Mouse (Mus musculus): ENCODE results near the gene Nhsl1. TPM values are rescaled to one million over a fixed set of nuclear protein-coding genes. Genes with fewer than 3 reads are reported as not detected.
"Not testable (repeated sequence)": the region's sequence is repeated elsewhere in the genome, so short reads cannot be mapped to it uniquely, and the experiment has no call there.

Gene Nhsl1
- polyA plus RNA-seq, 1 experiment from 2014 or later = 16.6 TPM

- Histone ChIP-seq H3K9ac (replicated peaks) (no peak overlapping the region), H3K9me3 (no peaks in the 10 kb centered on the region), H3K27ac (replicated peaks) (peak overlapping the region; percentile 38), H3K27me3 (no peaks in the 10 kb centered on the region), H3K36me3 (peaks cover 21% of the 10 kb centered on the region), H3K4me3 (no peak overlapping the region), H3K4me2 (replicated peaks) (no peak overlapping the region), H3K4me1 (peaks cover 54% of the 10 kb centered on the region)
- no peak for ATAC-seq (replicated peaks)
- 42% methylated on average over 5 of the region's 5 CpGs for WGBS
These were observed 209.7 kb downstream of the Nhsl1 start for GRCm38 (mm10) chr10:18528475-18528874.

GRCm38 (mm10) chr10:18529177-18529576 lies 210.4 kb downstream of the Nhsl1 start:
- Histone ChIP-seq H3K4me2 (replicated peaks) (no peak overlapping the region), H3K9me3 (no peaks in the 10 kb centered on the region), H3K27ac (replicated peaks) (no peak overlapping the region), H3K4me3 (no peak overlapping the region), H3K36me3 (peaks cover 15% of the 10 kb centered on the region), H3K9ac (replicated peaks) (no peak overlapping the region), H3K27me3 (no peaks in the 10 kb centered on the region), H3K4me1 (peaks cover 54% of the 10 kb centered on the region)
- ATAC-seq (replicated peaks) = no peak
- WGBS = 79% methylated on average over 4 of the region's 4 CpGs

- Histone ChIP-seq H3K9me3 (no peaks in the 10 kb centered on the region), H3K36me3 (peaks cover 12% of the 10 kb centered on the region), H3K9ac (replicated peaks) (no peak overlapping the region), H3K4me3 (no peak overlapping the region), H3K4me1 (peaks cover 52% of the 10 kb centered on the region), H3K4me2 (replicated peaks) (no peak overlapping the region), H3K27ac (replicated peaks) (peak overlapping the region; percentile 60; the same call in 1 of the 2 replicates), H3K27me3 (no peaks in the 10 kb centered on the region)
- WGBS = 55% methylated on average over 4 of the region's 4 CpGs
- no peak; the same call in 1 of the 2 replicates for ATAC-seq (replicated peaks)
These were observed 211.4 kb downstream of the Nhsl1 start for GRCm38 (mm10) chr10:18530161-18530560.

- 72% methylated on average over 8 of the region's 8 CpGs for WGBS
These were observed 213.5 kb downstream of the Nhsl1 start for GRCm38 (mm10) chr10:18532293-18532692.

GRCm38 (mm10) chr10:18536889-18537288 lies 218.1 kb downstream of the Nhsl1 start:
- Histone ChIP-seq H3K9me3 (no peaks in the 10 kb centered on the region), H3K4me2 (replicated peaks) (no peak overlapping the region), H3K36me3 (peaks cover 7% of the 10 kb centered on the region; the same call in 1 of the 2 replicates), H3K9ac (replicated peaks) (no peak overlapping the region), H3K4me3 (no peak overlapping the region), H3K27me3 (no peaks in the 10 kb centered on the region), H3K4me1 (peaks cover 4% of the 10 kb centered on the region; the same call in 1 of the 2 replicates), H3K27ac (replicated peaks) (no peak overlapping the region)
- ATAC-seq (replicated peaks) = no peak
- 91% methylated on average over 2 of the region's 2 CpGs for WGBS

More at GRCm38 (mm10) chr10:18532293-18532692, 213.5 kb downstream of the Nhsl1 start:
- H3K27me3 ChIP-seq = no peaks in the 10 kb centered on the region
- no peak for ATAC-seq (replicated peaks)
- no peak overlapping the region for H3K27ac ChIP-seq (replicated peaks)
- H3K4me1 ChIP-seq = peaks cover 31% of the 10 kb centered on the region
- no peaks in the 10 kb centered on the region for H3K9me3 ChIP-seq
- H3K36me3 ChIP-seq = peaks cover 15% of the 10 kb centered on the region
- no peak overlapping the region for H3K4me2 ChIP-seq (replicated peaks)
- H3K9ac ChIP-seq (replicated peaks) = no peak overlapping the region
- no peak overlapping the region for H3K4me3 ChIP-seq

GRCm38 (mm10) chr10:18545309-18545708 lies 226.5 kb downstream of the Nhsl1 start:
- H3K9ac ChIP-seq (replicated peaks) = peak overlapping the region; percentile 74
- peaks cover 16% of the 10 kb centered on the region for H3K4me1 ChIP-seq
- ATAC-seq (replicated peaks) = peak; percentile 7; the same call in 1 of the 2 replicates
- H3K9me3 ChIP-seq = no peaks in the 10 kb centered on the region
- H3K36me3 ChIP-seq = no peaks in the 10 kb centered on the region
- no peaks in the 10 kb centered on the region for H3K27me3 ChIP-seq
- H3K4me3 ChIP-seq = peak overlapping the region; percentile 58
- peak overlapping the region; percentile 94 for H3K4me2 ChIP-seq (replicated peaks)
- WGBS = 7% methylated on average over 13 of the region's 13 CpGs
- H3K27ac ChIP-seq (replicated peaks) = no peak overlapping the region

- Histone ChIP-seq H3K4me1 (peaks cover 16% of the 10 kb centered on the region), H3K27ac (replicated peaks) (0 out of 2 replicates have a peak within 1 kb of the TSS, but pooled peaks have one; percentile 8), H3K27me3 (no peaks in the 10 kb centered on the region), H3K9me3 (no peaks in the 10 kb centered on the region), H3K4me3 (peak within 1 kb of the TSS; percentile 58), H3K4me2 (replicated peaks) (peak within 1 kb of the TSS; percentile 94), H3K9ac (replicated peaks) (peak within 1 kb of the TSS; percentile 74), H3K36me3 (no peaks in the 10 kb centered on the region)
- ATAC-seq (replicated peaks) = peak; percentile 81
- WGBS = under 1% methylated on average over 22 of the region's 22 CpGs
These were observed 227.0 kb downstream of the Nhsl1 start, which contains the start of gene Hebp2 for GRCm38 (mm10) chr10:18545813-18546235. Gene Hebp2, minus strand, starts transcription at chr10:18546076.

GRCm38 (mm10) chr10:18547381-18547780 lies 228.6 kb downstream of the Nhsl1 start:
- Histone ChIP-seq H3K4me1 (peaks cover 16% of the 10 kb centered on the region), H3K4me2 (replicated peaks) (no peak overlapping the region), H3K9ac (replicated peaks) (no peak overlapping the region), H3K9me3 (no peaks in the 10 kb centered on the region), H3K27ac (replicated peaks) (no peak overlapping the region), H3K36me3 (no peaks in the 10 kb centered on the region), H3K4me3 (no peak overlapping the region), H3K27me3 (no peaks in the 10 kb centered on the region)
- ATAC-seq (replicated peaks) = no peak
- WGBS = 82% methylated on average over 4 of the region's 4 CpGs

- Histone ChIP-seq H3K27me3 (no peaks in the 10 kb centered on the region), H3K36me3 (no peaks in the 10 kb centered on the region), H3K27ac (replicated peaks) (no peak overlapping the region), H3K4me2 (replicated peaks) (peak overlapping the region; percentile 73), H3K4me1 (peaks cover 16% of the 10 kb centered on the region), H3K4me3 (peak overlapping the region; percentile 45), H3K9ac (replicated peaks) (peak overlapping the region; percentile 43), H3K9me3 (no peaks in the 10 kb centered on the region)
- WGBS = 3% methylated on average over 35 of the region's 35 CpGs
- ATAC-seq (replicated peaks) = peak; percentile 72
These were observed 230.8 kb downstream of the Nhsl1 start for GRCm38 (mm10) chr10:18549321-18550216.

GRCm38 (mm10) chr10:18559076-18559475 lies 240.3 kb downstream of the Nhsl1 start:
- H3K27ac ChIP-seq (replicated peaks); H3K4me2 ChIP-seq (replicated peaks); H3K36me3 ChIP-seq; H3K4me1 ChIP-seq; ATAC-seq (replicated peaks); H3K9ac ChIP-seq (replicated peaks); H3K27me3 ChIP-seq; H3K9me3 ChIP-seq; H3K4me3 ChIP-seq: not testable (repeated sequence)
- 83% methylated on average over 9 of the region's 9 CpGs for WGBS

GRCm38 (mm10) chr10:18561445-18561844 lies 242.7 kb downstream of the Nhsl1 start:
- ATAC-seq (replicated peaks) = no peak
- Histone ChIP-seq H3K36me3 (no peaks in the 10 kb centered on the region), H3K27ac (replicated peaks) (no peak overlapping the region), H3K27me3 (no peaks in the 10 kb centered on the region), H3K4me1 (no peaks in the 10 kb centered on the region), H3K9ac (replicated peaks) (no peak overlapping the region), H3K4me2 (replicated peaks) (no peak overlapping the region), H3K9me3 (no peaks in the 10 kb centered on the region), H3K4me3 (no peak overlapping the region)
- 52% methylated on average over 5 of the region's 5 CpGs for WGBS

GRCm38 (mm10) chr10:18562940-18563339 lies 244.2 kb downstream of the Nhsl1 start:
- no peaks in the 10 kb centered on the region for H3K4me1 ChIP-seq
- H3K4me2 ChIP-seq (replicated peaks) = no peak overlapping the region
- H3K36me3 ChIP-seq = no peaks in the 10 kb centered on the region
- no peak overlapping the region for H3K9ac ChIP-seq (replicated peaks)
- no peak for ATAC-seq (replicated peaks)
- H3K4me3 ChIP-seq = no peak overlapping the region
- WGBS = 6% methylated on average over 4 of the region's 4 CpGs
- H3K27ac ChIP-seq (replicated peaks) = no peak overlapping the region
- no peaks in the 10 kb centered on the region for H3K9me3 ChIP-seq
- no peaks in the 10 kb centered on the region for H3K27me3 ChIP-seq
